Mouse (Mus musculus): ENCODE data around the gene Foxe1.

Foxe1 gene

GRCm38 (mm10) chr4:46347580-46348515, 4.4 kb downstream of the Foxe1 start:
- DNase-seq (ENCODE audit: low read depth, low spot score): no peak

- no peak for DNase-seq (ENCODE audit: low read depth, low spot score)
Measured at GRCm38 (mm10) chr4:46348897-46349296, 5.5 kb downstream of the Foxe1 start.

- no peak for DNase-seq (ENCODE audit: low read depth, low spot score)
Measured at GRCm38 (mm10) chr4:46349530-46349929, 6.1 kb downstream of the Foxe1 start.

GRCm38 (mm10) chr4:46353045-46353444, 9.6 kb downstream of the Foxe1 start:
- DNase-seq (ENCODE audit: low read depth, low spot score): no peak

- no peak for DNase-seq (ENCODE audit: low read depth, low spot score)
Measured at GRCm38 (mm10) chr4:46356351-46357133, 13.1 kb downstream of the Foxe1 start.

- no peak for DNase-seq (ENCODE audit: low read depth, low spot score)
Measured at GRCm38 (mm10) chr4:46359539-46360253, 16.3 kb downstream of the Foxe1 start.

GRCm38 (mm10) chr4:46361258-46361657, 17.8 kb downstream of the Foxe1 start:
- no peak for DNase-seq (ENCODE audit: low read depth, low spot score)

GRCm38 (mm10) chr4:46364360-46364759, 21.0 kb downstream of the Foxe1 start:
- no peak for DNase-seq (ENCODE audit: low read depth, low spot score)

GRCm38 (mm10) chr4:46367487-46367959, 24.1 kb downstream of the Foxe1 start:
- no peak for DNase-seq (ENCODE audit: low read depth, low spot score)

GRCm38 (mm10) chr4:46369070-46369469, 25.7 kb downstream of the Foxe1 start:
- DNase-seq (ENCODE audit: low read depth, low spot score): no peak

- no peak for DNase-seq (ENCODE audit: low read depth, low spot score)
Measured at GRCm38 (mm10) chr4:46370406-46370805, 27.0 kb downstream of the Foxe1 start.

GRCm38 (mm10) chr4:46371030-46371429, 27.6 kb downstream of the Foxe1 start:
- no peak for DNase-seq (ENCODE audit: low read depth, low spot score)

- no peak for DNase-seq (ENCODE audit: low read depth, low spot score)
Measured at GRCm38 (mm10) chr4:46374455-46374854, 31.0 kb downstream of the Foxe1 start.

GRCm38 (mm10) chr4:46374869-46375368, 31.5 kb downstream of the Foxe1 start:
- DNase-seq (ENCODE audit: low read depth, low spot score): peak; percentile 57

GRCm38 (mm10) chr4:46388556-46388955, 45.1 kb downstream of the Foxe1 start:
- no peak for DNase-seq (ENCODE audit: low read depth, low spot score)

GRCm38 (mm10) chr4:46389013-46389611, 45.7 kb downstream of the Foxe1 start, which contains the start of gene Trmo:
Gene Trmo, minus strand, starts transcription at chr4:46389437.
- peak; percentile 95 for DNase-seq (ENCODE audit: low read depth, low spot score)

GRCm38 (mm10) chr4:46389612-46390341, 46.4 kb downstream of the Foxe1 start:
- no peak for DNase-seq (ENCODE audit: low read depth, low spot score)

- DNase-seq (ENCODE audit: low read depth, low spot score): peak; percentile 69
Measured at GRCm38 (mm10) chr4:46390390-46390970, 47.1 kb downstream of the Foxe1 start.

- no peak for DNase-seq (ENCODE audit: low read depth, low spot score)
Measured at GRCm38 (mm10) chr4:46394388-46394787, 51.0 kb downstream of the Foxe1 start.

- DNase-seq (ENCODE audit: low read depth, low spot score): no peak
Measured at GRCm38 (mm10) chr4:46395736-46396135, 52.3 kb downstream of the Foxe1 start.
